In genomic region chr6:60934835-60935234, GRCm38 (mm10) we compare ENCODE assay signal across 24 mouse cellular contexts. TPM values are rescaled to one million over a fixed set of nuclear protein-coding genes. Genes with fewer than 3 reads are reported as not detected.
DNase-seq lines count a peak whose midpoint lies in the region; ATAC-seq and TF ChIP-seq lines count a peak whose summit lies in the region.
"Had no signal": no experiment of that assay in that cellular context is flagged by ENCODE, and none has a peak within 500 bp of the region (broad histone marks: within the 10 kb centered on the region; RNA-seq: fewer than 3 reads in every experiment).

No protein-coding gene starts in this region.

- no peak overlapping the region for H3K27ac ChIP-seq in kidney, embryonic 15.5 days
- peak overlapping the region; percentile 95 for H3K27ac ChIP-seq in liver, postnatal 0 days (ENCODE audit: low read depth)
- no peak overlapping the region for H3K27ac ChIP-seq in limb, embryonic 10.5 days
- H3K27ac ChIP-seq: embryonic facial prominence, embryonic 15.5 days; forebrain, embryonic 12.5 days; hindbrain, embryonic 15.5 days; intestine, embryonic 15.5 days; limb, embryonic 12.5 days; macrophage; midbrain, embryonic 15.5 days; neural tube, embryonic 15.5 days; stomach, embryonic 15.5 days had no signal

- H3K4me3 ChIP-seq in kidney, embryonic 15.5 days (replicated peaks): no peak overlapping the region
- no peak overlapping the region for H3K4me3 ChIP-seq in liver, postnatal 0 days (ENCODE audit: low read depth, low read length)
- no peak overlapping the region for H3K4me3 ChIP-seq in limb, embryonic 10.5 days
- H3K4me3 ChIP-seq: embryonic facial prominence, embryonic 15.5 days; forebrain, embryonic 12.5 days; heart, embryonic 13.5 days; hindbrain, embryonic 15.5 days; intestine, embryonic 15.5 days; limb, embryonic 12.5 days; midbrain, embryonic 15.5 days; neural tube, embryonic 15.5 days; stomach, embryonic 15.5 days had no signal

- H3K4me2 ChIP-seq in kidney, embryonic 15.5 days: no peak overlapping the region
- H3K4me2 ChIP-seq in liver, postnatal 0 days (ENCODE audit: low read depth, low read length): peak overlapping the region; percentile 61
- H3K4me2 ChIP-seq: embryonic facial prominence, embryonic 15.5 days; forebrain, embryonic 12.5 days; heart, embryonic 13.5 days; hindbrain, embryonic 15.5 days; intestine, embryonic 15.5 days; limb, embryonic 12.5 days; midbrain, embryonic 15.5 days; neural tube, embryonic 15.5 days; stomach, embryonic 15.5 days had no signal

- no peaks in the 10 kb centered on the region for H3K4me1 ChIP-seq in kidney, embryonic 15.5 days
- H3K4me1 ChIP-seq in liver, postnatal 0 days (ENCODE audit: insufficient read depth): 0 out of 2 replicates have a peak, but pooled peaks cover 4% of the 10 kb centered on the region
- no peaks in the 10 kb centered on the region for H3K4me1 ChIP-seq in limb, embryonic 10.5 days
- H3K4me1 ChIP-seq: embryonic facial prominence, embryonic 15.5 days; forebrain, embryonic 12.5 days; hindbrain, embryonic 15.5 days; intestine, embryonic 15.5 days; limb, embryonic 12.5 days; midbrain, embryonic 15.5 days; neural tube, embryonic 15.5 days; stomach, embryonic 15.5 days had no signal

- WGBS in kidney, embryonic 15.5 days: 66% methylated on average over 4 of the region's 4 CpGs
- WGBS in liver, postnatal 0 days (ENCODE audit: insufficient replicate concordance): 52% methylated on average over 4 of the region's 4 CpGs
- 82% methylated on average over 4 of the region's 4 CpGs for WGBS in limb, embryonic 10.5 days

- peak; percentile 23; the same call in 1 of the 2 replicates for TF ChIP-seq EP300 in liver, postnatal 0 days (IDR thresholded peaks at IDR 0.05; ENCODE audit: low read depth)

- H3K27me3 ChIP-seq in kidney, embryonic 15.5 days: no peaks in the 10 kb centered on the region
- H3K27me3 ChIP-seq in liver, postnatal 0 days (ENCODE audit: insufficient read depth, low read length): no peaks in the 10 kb centered on the region
- no peaks in the 10 kb centered on the region for H3K27me3 ChIP-seq in limb, embryonic 10.5 days (ENCODE audit: low read depth, poor library complexity, severe bottlenecking)
- H3K27me3 ChIP-seq: CH12.LX; embryonic facial prominence, embryonic 15.5 days; forebrain, embryonic 12.5 days; heart, embryonic 13.5 days; hindbrain, embryonic 15.5 days; intestine, embryonic 15.5 days; limb, embryonic 12.5 days; midbrain, embryonic 15.5 days; neural tube, embryonic 15.5 days; stomach, embryonic 15.5 days had no signal

- no peak overlapping the region for H3K9ac ChIP-seq in kidney, embryonic 15.5 days
- H3K9ac ChIP-seq in liver, postnatal 0 days (replicated peaks): no peak overlapping the region
- H3K9ac ChIP-seq: embryonic facial prominence, embryonic 15.5 days; forebrain, embryonic 12.5 days; heart, embryonic 13.5 days; hindbrain, embryonic 15.5 days; intestine, embryonic 15.5 days; limb, embryonic 12.5 days; midbrain, embryonic 15.5 days; neural tube, embryonic 15.5 days; stomach, embryonic 15.5 days had no signal

- no peaks in the 10 kb centered on the region for H3K9me3 ChIP-seq in kidney, embryonic 15.5 days (replicated peaks)
- no peaks in the 10 kb centered on the region for H3K9me3 ChIP-seq in liver, postnatal 0 days (ENCODE audit: low read length)
- no peaks in the 10 kb centered on the region for H3K9me3 ChIP-seq in limb, embryonic 10.5 days (replicated peaks)
- H3K9me3 ChIP-seq: embryonic facial prominence, embryonic 15.5 days; forebrain, embryonic 12.5 days; heart, embryonic 13.5 days; hindbrain, embryonic 15.5 days; intestine, embryonic 15.5 days; limb, embryonic 12.5 days; midbrain, embryonic 15.5 days; neural tube, embryonic 15.5 days; stomach, embryonic 15.5 days had no signal

- TF ChIP-seq CTCF in liver, postnatal 0 days (IDR thresholded peaks at IDR 0.05; ENCODE audit: low read depth): no peak

- ATAC-seq in kidney, embryonic 15.5 days (replicated peaks; ENCODE audit: low FRiP score): 0 out of 2 replicates have a peak, but pooled peaks have one; percentile 52
- ATAC-seq in liver, postnatal 0 days: peak; percentile 46
- ATAC-seq: midbrain, embryonic 15.5 days had no signal

- DNase-seq in kidney, adult 11 months: no peak
- DNase-seq in c-Kit-negative CD71-positive TER-119-positive erythroid progenitor cells, embryonic 14.5 days (ENCODE audit: low read depth, low spot score): peak; percentile 72
- DNase-seq in liver: peak; percentile 42
- DNase-seq in liver, postnatal 0 days: no peak
- no peak for DNase-seq in gastrocnemius, postnatal 25 days
- DNase-seq in cerebellum, adult 9-10 months: no peak
- no peak for DNase-seq in limb, embryonic 10.5 days (ENCODE audit: low spot score)
- DNase-seq: cerebellum, adult 11 months; cerebellum, postnatal 14 days; heart, postnatal 4 days; right cerebral cortex, postnatal 25 days; thymus, adult 2 months had no signal

- no peaks in the 10 kb centered on the region for H3K36me3 ChIP-seq in kidney, embryonic 15.5 days
- no peaks in the 10 kb centered on the region for H3K36me3 ChIP-seq in liver, postnatal 0 days (replicated peaks; ENCODE audit: insufficient read depth, low read length)
- no peaks in the 10 kb centered on the region for H3K36me3 ChIP-seq in limb, embryonic 10.5 days
- H3K36me3 ChIP-seq: embryonic facial prominence, embryonic 15.5 days; forebrain, embryonic 12.5 days; heart, embryonic 13.5 days; hindbrain, embryonic 15.5 days; intestine, embryonic 15.5 days; limb, embryonic 12.5 days; midbrain, embryonic 15.5 days; neural tube, embryonic 15.5 days; stomach, embryonic 15.5 days had no signal

RNA-seq across cellular contexts. Expression of gene Mmrn1, which starts 10.1 kb away (rescaled TPM):
- polyA plus RNA-seq in kidney, embryonic 15.5 days (2015; fragmentation: Nextera tagmentation; extraction: Ambion mirVana): 6.0 and 7.3 TPM in 2 replicates
- 2.9 and 3.1 TPM in 2 replicates for polyA plus RNA-seq in liver, postnatal 0 days (2015; fragmentation: Nextera tagmentation; extraction: Ambion mirVana)
- total RNA-seq in gastrocnemius, postnatal 25 days (2021): 1 to 10 TPM; 1.4 to 2.6 TPM
- 5.3 and 6.3 TPM in 2 replicates for polyA plus RNA-seq in limb, embryonic 10.5 days (2016; fragmentation: Nextera tagmentation; extraction: Ambion mirVana)
- total RNA-seq: CH12.LX had no signal

Comparison
In these comparisons a context has a peak if more than half of its experiments do, and no peak if none do; other contexts are left out.
1. DNase-seq: peak in c-Kit-negative CD71-positive TER-119-positive erythroid progenitor cells, embryonic 14.5 days (single experiment) and liver (single experiment); none in kidney, adult 11 months (single experiment), liver, postnatal 0 days (single experiment), gastrocnemius, postnatal 25 days (single experiment), cerebellum, adult 9-10 months (single experiment) and limb, embryonic 10.5 days (single experiment).